Mouse (Mus musculus) lung, postnatal 25 days (tissue): Measurements from ENCODE around the gene Eif2ak3.
A peak's percentile ranks its signal among the peaks of the same experiment; 100 is the strongest.

Experiments
- DNase-seq: peaks from one replicate; pipeline ENCODE4 v3.0.0; 2022; ENCODE audit warnings: low spot score

The Eif2ak3 gene

DNA sequence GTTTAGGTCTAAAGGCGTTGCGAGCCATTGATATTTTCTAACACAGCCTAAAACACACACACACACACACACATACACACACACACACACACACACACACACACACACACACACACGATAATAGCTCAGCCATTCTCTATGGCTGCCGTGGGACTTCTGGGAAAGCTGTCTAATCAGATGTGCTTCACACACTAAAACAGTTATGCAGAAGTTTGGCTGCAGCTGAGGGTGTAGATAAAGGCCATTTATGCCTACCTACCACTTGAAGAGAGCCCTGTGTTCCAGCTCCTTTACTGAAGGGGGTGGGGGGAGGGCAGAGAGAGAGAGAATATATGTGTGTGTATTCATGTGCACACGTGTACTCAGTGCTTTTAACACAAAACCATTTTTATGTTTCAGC is 59.4 kb downstream of the Eif2ak3 start:
- DNase-seq = no peak

DNA sequence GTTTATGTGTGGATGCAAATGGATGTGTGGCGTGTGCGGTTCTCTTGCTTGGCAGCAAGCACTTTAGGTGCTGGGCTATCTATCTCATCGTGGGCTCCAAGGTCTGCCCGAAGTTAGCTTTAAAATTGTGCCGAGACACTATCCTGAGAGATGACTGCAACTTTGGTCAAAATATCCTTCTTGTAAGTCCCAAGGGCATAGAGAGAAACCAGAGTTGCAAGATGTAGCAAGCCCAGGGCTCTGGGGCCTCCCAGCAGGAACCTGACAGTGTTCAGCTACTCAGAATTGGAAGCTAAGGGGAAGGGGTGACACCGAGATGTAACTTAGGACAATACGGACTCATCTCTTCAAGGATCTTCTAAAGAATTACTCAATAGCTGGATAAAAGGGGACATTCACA is 65.3 kb downstream of the Eif2ak3 start:
- no peak for DNase-seq

DNA sequence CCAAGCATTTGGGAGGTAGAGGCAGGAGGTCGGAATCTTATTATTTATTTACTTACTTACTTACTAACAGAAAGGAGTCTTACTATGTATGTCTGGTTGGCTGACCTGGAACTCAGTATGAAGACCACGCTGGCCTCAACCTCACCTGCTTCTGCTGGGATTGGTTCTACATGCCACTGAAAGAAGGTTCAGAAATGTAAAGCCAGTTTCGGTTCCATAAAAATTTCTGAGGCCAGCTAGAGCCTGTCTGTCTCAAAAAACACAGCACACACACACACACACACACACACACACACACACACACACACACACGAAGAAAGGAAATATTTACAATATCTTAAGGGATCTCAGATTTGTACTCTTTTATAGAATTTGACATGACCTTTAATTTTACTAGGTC is 66.0 kb downstream of the Eif2ak3 start:
- DNase-seq = no peak

DNA sequence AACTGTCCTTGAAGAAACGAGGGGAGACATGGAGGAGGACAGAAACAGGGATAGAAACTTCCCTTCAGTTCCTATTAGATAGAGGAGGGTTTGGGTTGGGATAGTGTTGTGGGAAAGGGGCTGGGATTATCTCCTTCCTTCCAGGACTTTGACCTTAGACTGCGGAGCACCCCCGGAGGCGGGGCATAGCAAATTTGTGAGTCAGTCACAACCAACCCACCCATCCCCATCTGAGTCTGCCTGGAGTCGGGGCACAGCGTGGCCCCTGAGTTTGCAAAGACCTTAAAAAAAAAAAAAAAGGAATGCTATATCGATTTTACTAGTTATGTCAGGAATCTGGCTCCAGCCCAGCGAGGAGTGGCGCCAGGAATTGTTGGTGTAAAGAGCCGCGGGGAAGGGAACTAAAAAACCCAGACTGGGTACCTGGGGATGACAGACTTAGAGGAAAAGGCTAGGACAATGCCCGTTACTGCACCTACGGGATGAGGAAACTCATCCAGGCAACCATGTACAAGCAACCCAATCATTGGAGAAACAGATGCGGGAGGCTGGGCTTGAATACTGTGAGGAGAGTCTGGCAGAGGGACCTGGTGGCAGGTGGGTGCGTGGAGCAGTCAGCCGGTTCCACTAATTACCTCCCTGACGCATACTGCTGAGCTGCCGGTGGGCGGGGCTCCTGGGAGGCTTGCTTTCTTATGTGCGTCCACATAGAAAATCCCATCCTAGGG is 67.5 kb downstream of the Eif2ak3 start:
- DNase-seq = no peak

DNA sequence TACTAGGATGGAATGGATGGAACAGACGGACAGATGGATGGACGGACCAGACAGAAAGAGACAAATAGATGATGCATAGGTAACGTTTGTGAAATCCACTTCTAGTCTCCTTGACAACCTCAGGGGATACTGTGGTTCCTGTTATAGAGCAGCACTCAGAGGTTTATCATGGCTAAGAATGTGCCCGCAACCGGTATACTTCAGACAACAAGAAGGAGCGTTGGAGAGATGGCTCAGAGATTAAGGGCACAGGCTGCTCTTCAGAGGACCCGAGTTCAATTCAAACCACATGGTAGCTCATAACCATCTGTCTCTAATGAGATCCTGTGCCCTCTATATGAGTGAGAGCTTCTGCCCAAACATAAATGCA is 68.1 kb downstream of the Eif2ak3 start:
- DNase-seq = no peak

DNA sequence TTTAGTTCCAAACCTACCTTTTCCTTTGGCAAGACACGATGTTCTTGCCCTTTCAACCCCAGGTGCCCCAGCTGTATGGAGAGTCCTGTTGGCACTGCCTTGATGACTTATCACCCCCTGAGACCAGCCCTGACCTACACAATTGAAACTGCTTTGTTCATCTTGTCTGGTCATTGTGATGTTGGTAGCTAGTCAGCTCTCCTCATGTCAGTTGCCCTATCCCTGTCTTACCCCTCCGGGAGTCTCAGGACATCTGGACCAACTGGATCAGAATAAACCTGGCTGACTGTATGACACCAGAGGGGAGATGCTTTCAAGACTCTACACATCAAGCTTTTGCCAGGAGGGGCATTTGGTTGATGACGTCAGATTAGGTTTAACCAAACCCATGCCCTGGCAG is 74.5 kb downstream of the Eif2ak3 start, which contains the start of gene Tex37:
Gene Tex37, minus strand, starts transcription at position 101 of the 400 bp plus-strand sequence.
- DNase-seq = no peak

DNA sequence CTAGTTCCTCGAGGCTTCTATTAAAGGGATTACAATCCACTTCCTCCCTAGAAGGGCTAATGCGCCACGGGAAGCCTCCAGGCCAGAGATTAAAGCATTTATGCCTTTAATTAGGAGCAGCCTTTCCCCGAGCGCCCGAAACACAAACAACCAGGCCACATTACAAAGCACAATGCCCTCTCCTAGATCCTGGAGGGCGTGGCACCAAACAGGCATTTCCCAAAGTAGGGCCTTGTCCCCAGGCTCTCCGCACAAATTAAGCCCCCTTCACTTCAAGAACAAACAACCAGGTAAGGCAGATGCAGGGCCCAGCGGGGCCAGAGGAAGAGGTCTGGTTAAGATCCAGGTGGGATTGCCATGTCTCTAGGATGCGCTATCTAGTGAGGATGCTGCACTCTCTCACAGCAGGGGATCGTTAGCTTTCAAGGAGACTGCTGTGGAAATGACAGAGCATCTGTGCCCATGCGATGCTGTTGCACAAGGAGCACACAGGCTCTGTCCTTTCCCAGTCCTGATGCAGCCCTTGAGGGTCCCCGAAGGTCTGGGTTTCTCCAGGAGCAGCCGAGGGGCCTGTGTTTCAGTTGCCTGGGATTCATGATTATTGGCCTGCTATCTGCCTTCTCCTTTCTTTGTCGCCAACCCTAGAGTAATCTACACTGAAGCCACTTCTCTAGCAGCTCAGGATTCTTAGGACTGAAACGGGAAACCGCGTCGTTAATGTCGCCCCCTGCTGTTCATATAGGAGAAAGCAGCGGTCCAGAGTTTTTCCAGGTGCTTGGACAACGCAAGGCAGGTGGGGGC is 77.2 kb downstream of the Eif2ak3 start:
- peak; percentile 20 for DNase-seq

DNA sequence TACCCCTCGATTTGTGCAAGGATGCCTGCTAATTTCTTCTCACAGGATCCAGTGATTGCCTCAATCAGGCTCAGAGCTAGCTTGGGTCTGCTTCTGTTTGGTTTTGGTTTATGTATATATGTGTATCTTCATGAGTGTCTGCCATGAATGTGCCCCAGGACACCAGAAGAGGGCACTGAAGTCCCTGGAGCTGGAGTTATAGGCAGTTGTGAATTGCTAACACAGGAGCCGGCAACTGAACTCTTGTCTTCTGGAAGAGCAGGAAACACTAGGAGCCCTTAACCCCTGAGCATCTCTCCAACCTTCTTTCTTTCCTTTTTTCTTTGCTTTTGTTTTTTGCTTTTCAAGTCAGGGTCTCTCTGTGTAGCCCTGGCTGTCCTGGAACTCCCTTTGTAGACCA is 87.5 kb downstream of the Eif2ak3 start:
- no peak for DNase-seq

DNA sequence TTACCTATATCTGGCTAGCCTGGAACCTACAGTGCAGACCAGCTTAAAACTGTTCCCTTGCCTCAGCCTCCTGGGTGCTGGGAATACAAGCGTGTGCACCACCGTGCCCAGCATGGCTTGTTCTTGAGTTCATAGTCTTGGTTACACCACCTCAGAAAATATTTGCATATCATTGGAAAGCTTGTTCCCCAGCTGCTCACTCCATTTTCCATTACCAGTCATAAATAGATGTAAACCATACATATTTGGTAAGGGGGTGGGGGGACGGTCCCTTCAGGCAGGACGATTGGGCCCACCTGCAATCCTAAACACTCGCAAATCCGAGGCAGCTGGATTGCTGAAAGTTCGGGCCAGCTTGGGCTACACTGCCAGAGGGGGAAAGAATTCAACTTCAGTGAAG is 109.0 kb downstream of the Eif2ak3 start:
- no peak for DNase-seq

DNA sequence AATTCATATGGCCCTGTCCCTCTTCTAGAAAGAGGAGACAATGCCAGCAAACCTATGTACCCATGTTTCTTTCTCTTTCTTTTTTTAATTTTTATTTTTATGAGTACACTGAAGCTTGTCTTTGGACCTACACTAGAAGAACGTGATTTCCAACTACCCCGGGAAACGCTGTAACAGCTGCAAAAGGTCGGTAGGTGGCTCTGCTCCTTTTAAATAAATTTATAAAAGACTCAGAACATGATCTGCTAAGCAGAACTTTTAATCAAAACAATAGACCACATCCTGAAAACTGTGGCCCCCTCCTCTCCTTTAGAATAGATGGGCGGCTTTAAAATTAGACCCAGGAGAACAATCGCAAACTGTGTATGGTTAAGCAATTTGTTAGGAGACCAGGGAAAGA is 109.7 kb downstream of the Eif2ak3 start:
- no peak for DNase-seq
